Mouse (Mus musculus): Measurements from ENCODE around the gene Ttyh2. TPM values are rescaled to one million over a fixed set of nuclear protein-coding genes. Genes with fewer than 3 reads are reported as not detected.

Ttyh2 gene
- 9.9 and 10.0 TPM in 2 replicates for polyA plus RNA-seq (2016; fragmentation: Nextera tagmentation; extraction: Ambion mirVana)

DNA sequence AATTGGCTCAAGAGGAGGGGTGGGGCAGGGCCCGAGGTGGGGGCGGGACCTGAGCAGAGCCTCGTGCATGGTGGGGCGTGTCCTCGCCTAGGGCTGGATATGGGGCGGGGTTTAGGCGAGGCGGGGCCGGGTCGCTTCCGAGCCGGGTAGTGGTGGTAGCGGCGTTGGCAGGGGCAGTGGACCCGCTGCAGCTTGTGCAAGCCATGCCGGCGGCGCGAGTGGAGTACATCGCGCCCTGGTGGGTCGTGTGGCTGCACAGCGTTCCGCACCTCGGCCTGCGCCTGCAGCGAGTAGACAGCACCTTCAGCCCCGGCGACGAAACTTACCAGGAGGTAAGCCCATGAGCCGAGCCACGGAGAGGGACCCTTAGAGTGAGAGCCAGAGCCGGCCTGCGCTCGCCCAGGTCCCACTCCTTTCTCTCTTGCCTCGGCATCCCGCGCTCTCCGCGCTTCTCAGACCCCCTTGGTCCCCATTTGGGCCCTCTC, at the start of gene Ttyh2:
Gene Ttyh2, plus strand, starts transcription at position 91 of the 485 bp plus-strand sequence.
- ATAC-seq (ENCODE audit: insufficient number of reproducible peaks, insufficient read depth, low FRiP score, low TSS enrichment, low read depth), result peak; percentile 82
- Histone ChIP-seq H3K36me3 (peaks cover 40% of the 10 kb centered on the region), H3K4me1 (replicated peaks) (peaks cover 31% of the 10 kb centered on the region), H3K4me3 (replicated peaks) (peak within 1 kb of the TSS; percentile 61), H3K4me2 (peak within 1 kb of the TSS; percentile 91), H3K27ac (peak within 1 kb of the TSS; percentile 64), H3K27me3 (peaks cover 6% of the 10 kb centered on the region; the same call in 1 of the 2 replicates), H3K9ac (replicated peaks) (peak within 1 kb of the TSS; percentile 70), H3K9me3 (no peaks in the 10 kb centered on the region)
- under 1% methylated on average over 40 of the region's 40 CpGs for WGBS

DNA sequence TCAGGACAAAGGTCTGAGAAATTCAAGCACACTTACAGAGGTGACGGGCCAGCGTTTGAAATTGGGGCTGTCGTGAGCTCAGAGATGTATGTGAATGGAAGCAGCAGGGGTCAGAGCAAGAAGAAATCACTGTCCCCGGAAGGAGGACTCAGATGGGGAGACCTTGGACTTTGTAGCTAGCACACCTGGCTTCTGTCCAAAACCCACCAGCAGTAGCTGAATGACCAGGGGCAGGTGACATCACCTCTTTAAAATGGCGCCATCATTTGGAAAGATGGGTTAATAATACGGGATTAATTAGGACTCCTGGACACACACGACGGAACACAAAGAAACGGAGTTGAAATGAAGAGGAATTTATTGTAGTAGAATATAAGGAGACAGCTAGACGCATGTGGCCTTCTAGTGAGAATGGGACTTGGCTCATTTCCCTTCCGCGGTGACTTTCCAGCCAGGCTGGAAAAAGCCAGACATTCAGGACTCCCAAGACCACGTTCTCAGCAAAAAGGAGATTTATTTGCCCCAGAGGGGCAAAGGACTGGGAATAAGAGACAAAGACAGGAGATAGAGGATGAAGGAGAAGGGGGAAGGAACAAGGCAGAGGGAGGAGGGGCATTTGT, 49.0 kb upstream of the Ttyh2 start:
- Histone ChIP-seq H3K9me3 (peaks cover 9% of the 10 kb centered on the region; the same call in 1 of the 2 replicates), H3K27me3 (no peaks in the 10 kb centered on the region; the same call in 1 of the 2 replicates), H3K4me1 (replicated peaks) (no peaks in the 10 kb centered on the region), H3K4me2 (no peak overlapping the region), H3K36me3 (no peaks in the 10 kb centered on the region), H3K4me3 (replicated peaks) (no peak overlapping the region), H3K27ac (no peak overlapping the region), H3K9ac (replicated peaks) (no peak overlapping the region)
- WGBS, result 80% methylated on average over 13 of the region's 13 CpGs
- no peak for ATAC-seq (ENCODE audit: insufficient number of reproducible peaks, insufficient read depth, low FRiP score, low TSS enrichment, low read depth)

DNA sequence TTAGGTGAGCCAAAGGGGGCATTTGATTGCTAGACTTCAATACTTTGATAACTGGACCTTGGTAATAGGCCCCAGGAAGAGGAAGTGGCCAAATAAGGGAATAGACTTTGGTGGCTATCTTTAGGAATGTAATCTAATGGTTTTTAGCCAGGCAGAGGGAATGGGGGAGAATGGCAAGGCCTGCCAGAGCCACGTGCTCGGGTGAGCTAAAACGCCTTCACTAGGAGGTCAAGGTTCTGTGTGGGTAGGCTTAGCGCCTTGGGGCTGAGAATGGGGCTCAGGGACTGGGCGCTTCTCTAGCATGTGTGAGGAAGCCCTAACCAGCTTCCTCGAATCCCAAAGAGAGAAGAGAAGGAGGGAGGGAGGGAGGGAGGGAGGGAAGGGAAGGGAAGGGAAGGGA, 48.2 kb upstream of the Ttyh2 start:
- H3K4me2 ChIP-seq, result no peak overlapping the region
- H3K36me3 ChIP-seq, result no peaks in the 10 kb centered on the region
- no peak for ATAC-seq (ENCODE audit: insufficient number of reproducible peaks, insufficient read depth, low FRiP score, low TSS enrichment, low read depth)
- H3K4me3 ChIP-seq (replicated peaks), result no peak overlapping the region
- WGBS, result 83% methylated on average over 5 of the region's 6 CpGs
- no peaks in the 10 kb centered on the region; the same call in 1 of the 2 replicates for H3K27me3 ChIP-seq
- no peaks in the 10 kb centered on the region for H3K4me1 ChIP-seq (replicated peaks)
- no peak overlapping the region for H3K9ac ChIP-seq (replicated peaks)
- H3K27ac ChIP-seq, result no peak overlapping the region
- peaks cover 9% of the 10 kb centered on the region; the same call in 1 of the 2 replicates for H3K9me3 ChIP-seq

DNA sequence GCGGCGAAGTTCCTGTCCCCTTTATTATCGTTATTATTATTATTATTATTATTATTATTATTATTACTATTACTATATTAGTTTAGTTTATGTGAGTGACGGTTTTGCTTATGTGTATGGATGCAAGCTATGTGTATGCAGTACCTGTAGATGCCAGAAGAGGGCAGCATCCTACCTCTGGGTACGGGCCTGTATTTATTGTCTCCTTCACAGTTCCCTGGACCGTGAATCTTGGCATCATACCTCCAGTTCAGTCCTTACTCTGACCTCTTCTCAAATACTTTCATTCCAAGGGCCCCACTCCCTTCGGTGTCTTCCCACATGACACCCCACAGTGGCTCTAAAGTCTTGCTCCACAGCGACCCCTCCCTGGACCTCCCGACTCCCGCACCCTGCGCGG, 47.2 kb upstream of the Ttyh2 start:
- Histone ChIP-seq H3K4me1 (replicated peaks) (no peaks in the 10 kb centered on the region), H3K36me3 (no peaks in the 10 kb centered on the region), H3K4me2 (no peak overlapping the region), H3K9ac (replicated peaks) (no peak overlapping the region), H3K27me3 (no peaks in the 10 kb centered on the region; the same call in 1 of the 2 replicates), H3K27ac (no peak overlapping the region), H3K4me3 (replicated peaks) (no peak overlapping the region), H3K9me3 (peaks cover 9% of the 10 kb centered on the region; the same call in 1 of the 2 replicates)
- 68% methylated on average over 12 of the region's 12 CpGs for WGBS
- 0 out of 2 replicates have a peak, but pooled peaks have one; percentile 31 for ATAC-seq (ENCODE audit: insufficient number of reproducible peaks, insufficient read depth, low FRiP score, low TSS enrichment, low read depth)

DNA sequence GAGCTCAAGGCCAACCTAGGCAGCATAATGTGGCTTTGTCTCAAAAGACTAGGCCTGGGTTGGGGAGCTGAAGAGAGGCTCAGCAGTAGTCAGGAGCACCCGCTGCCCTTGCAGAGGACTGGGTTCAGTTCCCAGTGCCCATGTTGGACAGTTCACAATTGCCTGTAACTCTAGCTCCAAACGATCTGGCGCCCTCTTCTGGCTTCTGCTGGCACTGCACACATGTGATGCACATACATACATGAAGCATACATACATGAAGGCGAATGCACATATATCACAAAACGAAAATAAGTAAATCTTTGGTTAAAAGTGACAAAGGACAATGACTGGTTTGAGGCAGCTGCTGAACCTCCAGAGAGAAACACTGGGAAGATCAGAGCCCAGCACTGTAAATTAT, 45.2 kb upstream of the Ttyh2 start:
- Histone ChIP-seq H3K27ac (no peak overlapping the region), H3K4me1 (replicated peaks) (no peaks in the 10 kb centered on the region), H3K9ac (replicated peaks) (no peak overlapping the region), H3K27me3 (no peaks in the 10 kb centered on the region), H3K36me3 (no peaks in the 10 kb centered on the region), H3K4me3 (replicated peaks) (no peak overlapping the region), H3K4me2 (no peak overlapping the region), H3K9me3 (peaks cover 9% of the 10 kb centered on the region; the same call in 1 of the 2 replicates)
- ATAC-seq (ENCODE audit: insufficient number of reproducible peaks, insufficient read depth, low FRiP score, low TSS enrichment, low read depth), result no peak
- 85% methylated on average over 5 of the region's 5 CpGs for WGBS

DNA sequence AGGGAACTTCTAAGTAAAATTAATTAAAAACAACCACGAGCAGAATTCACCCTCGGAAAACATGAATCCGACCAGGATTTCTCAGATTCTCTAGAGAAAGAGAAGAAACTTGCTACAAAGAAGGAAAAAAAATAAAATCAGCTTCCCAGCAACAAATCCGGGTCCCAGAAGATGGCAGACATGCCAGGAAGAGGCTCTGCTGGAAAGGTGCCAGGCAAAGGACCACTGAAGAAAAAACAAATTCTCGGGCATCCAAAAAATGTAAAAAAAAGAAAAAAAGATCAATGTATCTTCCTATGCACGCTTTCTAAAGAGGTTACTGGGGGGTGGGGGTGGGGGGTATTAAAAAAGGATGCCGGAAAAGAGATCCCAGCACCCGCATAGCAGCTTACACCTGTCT, 43.0 kb upstream of the Ttyh2 start:
- Histone ChIP-seq H3K27me3 (peaks cover 9% of the 10 kb centered on the region), H3K9me3 (peaks cover 9% of the 10 kb centered on the region; the same call in 1 of the 2 replicates), H3K4me1 (replicated peaks) (peaks cover 7% of the 10 kb centered on the region), H3K36me3 (no peaks in the 10 kb centered on the region), H3K9ac (replicated peaks) (no peak overlapping the region), H3K4me3 (replicated peaks) (no peak overlapping the region), H3K4me2 (no peak overlapping the region), H3K27ac (no peak overlapping the region)
- no peak for ATAC-seq (ENCODE audit: insufficient number of reproducible peaks, insufficient read depth, low FRiP score, low TSS enrichment, low read depth)
- WGBS, result 72% methylated on average over 8 of the region's 8 CpGs

DNA sequence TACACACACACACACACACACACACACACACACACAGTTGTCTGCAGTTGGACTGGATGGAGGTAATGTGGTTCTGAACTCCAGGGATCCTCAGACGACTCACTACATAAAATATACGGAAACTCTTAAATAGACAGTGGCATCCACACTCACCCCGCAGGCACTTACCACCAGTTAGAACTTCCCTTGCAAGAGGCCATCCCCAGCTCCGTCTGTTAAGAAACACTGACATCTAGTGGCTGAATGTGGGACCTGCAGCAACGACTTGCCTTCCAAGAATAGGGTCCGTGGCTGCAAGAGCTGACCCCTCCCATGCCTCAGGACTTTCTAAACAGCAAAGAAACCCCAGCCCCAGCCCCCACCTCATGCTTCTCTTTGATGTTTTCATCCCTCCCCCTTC, 38.9 kb upstream of the Ttyh2 start:
- ATAC-seq (ENCODE audit: insufficient number of reproducible peaks, insufficient read depth, low FRiP score, low TSS enrichment, low read depth), result peak; percentile 46; the same call in 1 of the 2 replicates
- Histone ChIP-seq H3K27ac (no peak overlapping the region), H3K36me3 (no peaks in the 10 kb centered on the region), H3K27me3 (peaks cover 32% of the 10 kb centered on the region), H3K9me3 (no peaks in the 10 kb centered on the region), H3K9ac (replicated peaks) (no peak overlapping the region), H3K4me1 (replicated peaks) (peaks cover 20% of the 10 kb centered on the region), H3K4me2 (peak overlapping the region; percentile 44), H3K4me3 (replicated peaks) (no peak overlapping the region)
- 0% methylated on average over 6 of the region's 6 CpGs for WGBS

DNA sequence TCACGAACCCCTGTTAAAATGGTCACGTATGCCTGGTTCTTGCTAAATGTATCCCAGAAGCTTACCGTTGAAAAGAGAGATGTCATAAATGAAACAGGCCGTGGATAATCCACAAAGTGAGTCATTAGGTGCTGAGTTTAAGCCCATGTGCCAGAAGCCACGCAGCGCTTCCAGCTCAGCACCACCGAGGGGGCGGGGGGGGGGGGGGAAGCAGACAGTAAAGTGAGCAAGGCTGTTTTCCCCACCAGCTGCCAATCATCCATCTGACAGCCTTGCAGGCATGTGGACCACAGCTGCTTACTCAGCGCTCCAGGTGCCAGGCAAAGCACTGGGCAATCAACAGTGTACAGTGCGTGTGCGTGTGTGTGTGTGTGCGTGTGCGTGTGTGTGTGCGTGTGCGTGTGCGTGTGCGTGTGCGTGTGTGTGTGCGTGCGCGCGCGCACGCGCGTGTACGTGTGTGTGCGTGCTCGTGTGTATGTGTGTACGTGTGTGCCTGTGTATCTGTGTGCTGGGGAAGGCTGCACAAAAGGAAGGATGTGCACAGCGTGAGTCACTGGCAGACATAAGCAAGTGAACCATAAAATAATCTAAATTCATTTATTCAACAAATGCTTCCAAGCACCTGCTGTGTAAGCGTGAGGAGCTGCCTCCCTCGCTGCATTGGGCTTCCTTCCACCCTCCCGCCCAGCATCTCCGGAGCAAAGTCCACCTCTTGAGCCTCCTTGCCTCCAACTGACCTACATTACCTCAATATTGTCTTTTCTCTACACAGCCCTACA, 38.3 kb upstream of the Ttyh2 start:
- WGBS, result 55% methylated on average over 35 of the region's 35 CpGs
- no peaks in the 10 kb centered on the region for H3K9me3 ChIP-seq
- H3K27ac ChIP-seq, result no peak overlapping the region
- ATAC-seq (ENCODE audit: insufficient number of reproducible peaks, insufficient read depth, low FRiP score, low TSS enrichment, low read depth), result peak; percentile 44; the same call in 1 of the 2 replicates
- peaks cover 20% of the 10 kb centered on the region for H3K4me1 ChIP-seq (replicated peaks)
- H3K4me2 ChIP-seq, result peak overlapping the region; percentile 44
- H3K4me3 ChIP-seq (replicated peaks), result no peak overlapping the region
- H3K36me3 ChIP-seq, result no peaks in the 10 kb centered on the region
- peaks cover 32% of the 10 kb centered on the region for H3K27me3 ChIP-seq
- H3K9ac ChIP-seq (replicated peaks), result no peak overlapping the region

DNA sequence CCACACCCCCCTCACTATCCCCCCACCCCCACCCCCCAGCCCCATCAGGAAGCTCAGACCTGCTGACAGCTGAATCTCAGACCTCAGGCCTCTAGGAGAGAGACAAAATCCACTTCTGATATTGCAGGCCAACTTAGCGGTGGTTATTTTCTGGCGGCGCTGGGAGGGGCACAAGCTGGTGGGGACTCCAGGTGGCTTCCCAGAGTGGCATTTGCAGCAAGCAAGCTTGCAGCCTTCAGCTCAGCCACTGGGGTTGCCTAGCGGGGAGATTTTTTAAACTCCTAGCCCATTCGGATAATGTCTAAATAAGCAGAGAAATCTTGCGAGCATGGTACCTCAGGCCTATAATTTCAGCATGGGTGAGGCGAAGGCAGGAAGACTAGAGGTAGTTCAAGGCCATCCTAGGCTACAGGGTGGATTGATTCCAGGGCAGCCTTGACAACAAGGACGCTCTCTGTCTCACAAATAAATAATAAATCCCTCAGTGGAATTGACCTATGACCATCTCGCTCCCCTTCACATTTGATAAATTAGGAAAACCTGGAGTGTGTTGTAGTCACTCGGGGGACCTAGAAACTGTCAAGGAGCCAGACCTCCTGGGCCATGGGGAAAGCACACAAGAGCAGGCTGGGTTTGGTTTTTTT, 36.5 kb upstream of the Ttyh2 start:
- Histone ChIP-seq H3K9ac (replicated peaks) (no peak overlapping the region), H3K36me3 (no peaks in the 10 kb centered on the region), H3K9me3 (no peaks in the 10 kb centered on the region), H3K4me3 (replicated peaks) (no peak overlapping the region), H3K27ac (no peak overlapping the region), H3K4me1 (replicated peaks) (peaks cover 20% of the 10 kb centered on the region), H3K4me2 (no peak overlapping the region), H3K27me3 (peaks cover 32% of the 10 kb centered on the region)
- ATAC-seq (ENCODE audit: insufficient number of reproducible peaks, insufficient read depth, low FRiP score, low TSS enrichment, low read depth), result no peak
- 32% methylated on average over 10 of the region's 10 CpGs for WGBS

DNA sequence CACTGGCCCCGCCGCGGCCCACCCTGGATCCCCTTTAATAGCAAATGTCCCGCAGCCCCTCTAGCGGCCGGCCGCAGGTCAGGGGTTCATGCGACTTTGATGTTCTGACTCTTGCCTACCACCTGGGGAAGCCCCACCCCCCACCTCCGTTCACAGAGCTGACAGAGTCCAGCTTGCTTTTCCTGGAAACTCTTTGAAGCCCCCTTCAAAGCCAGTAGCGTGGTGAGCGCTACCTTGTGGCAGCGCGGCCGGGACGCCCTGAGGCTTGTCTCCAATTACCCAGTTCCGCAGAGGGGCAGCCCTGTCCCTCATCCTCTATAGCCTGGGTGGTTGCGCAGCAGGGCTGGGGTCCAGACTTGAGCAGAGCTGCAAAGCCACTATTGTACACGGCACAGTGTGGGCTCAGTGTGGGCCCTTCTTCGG, 35.5 kb upstream of the Ttyh2 start:
- peak overlapping the region; percentile 43 for H3K4me2 ChIP-seq
- WGBS, result under 1% methylated on average over 19 of the region's 19 CpGs
- H3K9ac ChIP-seq (replicated peaks), result no peak overlapping the region
- no peak for ATAC-seq (ENCODE audit: insufficient number of reproducible peaks, insufficient read depth, low FRiP score, low TSS enrichment, low read depth)
- no peak overlapping the region for H3K27ac ChIP-seq
- peaks cover 32% of the 10 kb centered on the region for H3K27me3 ChIP-seq
- peak overlapping the region; percentile 8 for H3K4me3 ChIP-seq (replicated peaks)
- peaks cover 20% of the 10 kb centered on the region for H3K4me1 ChIP-seq (replicated peaks)
- no peaks in the 10 kb centered on the region for H3K36me3 ChIP-seq
- H3K9me3 ChIP-seq, result no peaks in the 10 kb centered on the region

DNA sequence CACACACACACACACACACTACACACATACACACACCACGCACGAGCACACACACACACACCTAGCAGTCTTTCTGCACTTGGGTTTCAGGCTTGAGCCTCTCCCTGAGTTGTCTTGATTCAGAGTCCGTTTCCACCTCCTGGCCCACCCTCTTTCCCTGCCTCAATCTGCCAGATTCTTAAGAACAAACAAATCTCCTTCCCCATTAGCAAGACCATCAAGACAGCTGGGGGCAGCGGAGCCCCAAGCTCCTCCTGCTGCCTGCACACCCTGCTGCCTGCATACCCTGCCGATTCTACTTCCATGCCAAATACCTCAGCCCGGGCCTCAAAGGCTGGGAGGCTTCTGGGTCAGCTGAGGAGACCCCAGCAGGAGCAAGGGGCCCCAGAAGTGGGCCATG, 34.6 kb upstream of the Ttyh2 start:
- 24% methylated on average over 6 of the region's 6 CpGs for WGBS
- Histone ChIP-seq H3K27me3 (peaks cover 32% of the 10 kb centered on the region), H3K9ac (replicated peaks) (no peak overlapping the region), H3K4me2 (no peak overlapping the region), H3K27ac (no peak overlapping the region), H3K9me3 (no peaks in the 10 kb centered on the region), H3K4me3 (replicated peaks) (no peak overlapping the region), H3K4me1 (replicated peaks) (peaks cover 20% of the 10 kb centered on the region), H3K36me3 (no peaks in the 10 kb centered on the region)
- ATAC-seq (ENCODE audit: insufficient number of reproducible peaks, insufficient read depth, low FRiP score, low TSS enrichment, low read depth), result no peak

Data from limb, embryonic 12.5 days (tissue).